Comparison of ENCODE assay signal across 8 mouse cellular contexts in the genomic region with DNA sequence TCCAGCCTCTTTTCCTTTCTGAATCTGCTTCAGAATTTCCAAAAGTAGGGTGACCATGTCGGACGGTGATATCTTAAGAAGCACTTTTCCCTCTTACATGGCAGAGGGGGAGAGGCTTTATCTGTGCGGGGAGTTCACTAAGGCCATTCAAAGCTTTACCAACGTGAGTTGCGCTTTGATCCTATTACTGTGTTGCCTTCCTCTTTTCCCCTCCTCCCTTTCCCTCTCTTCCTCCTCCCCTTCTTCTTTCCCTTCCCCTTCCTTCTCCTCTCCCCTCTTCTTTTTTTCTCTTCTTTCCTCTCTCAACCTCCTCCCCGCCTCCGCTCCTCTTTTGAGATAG. TPM values are rescaled to one million over a fixed set of nuclear protein-coding genes. Genes with fewer than 3 reads are reported as not detected.
DNase-seq lines count a peak whose midpoint lies in the region; ATAC-seq and TF ChIP-seq lines count a peak whose summit lies in the region.

No protein-coding gene starts in this region.

- H3K9ac ChIP-seq in kidney, embryonic 16.5 days (replicated peaks; ENCODE audit: low read length): peak overlapping the region; percentile 57
- H3K9ac ChIP-seq in hindbrain, postnatal 0 days (replicated peaks; ENCODE audit: low read length): peak overlapping the region; percentile 44; the same call in 1 of the 2 replicates
- peak overlapping the region; percentile 54 for H3K9ac ChIP-seq in midbrain, embryonic 15.5 days

- H3K27ac ChIP-seq in kidney, embryonic 16.5 days (ENCODE audit: low read length): no peak overlapping the region
- no peak overlapping the region for H3K27ac ChIP-seq in cortical plate, adult 2 months (ENCODE audit: insufficient read depth, low read length)
- H3K27ac ChIP-seq in hindbrain, postnatal 0 days: peak overlapping the region; percentile 2; the same call in 1 of the 2 replicates
- H3K27ac ChIP-seq in midbrain, embryonic 15.5 days: peak overlapping the region; percentile 81

- TF ChIP-seq POLR2A in cortical plate, adult 2 months (IDR thresholded peaks at IDR 0.05; ENCODE audit: extremely low read depth, insufficient read depth, low read length): no peak

- peak overlapping the region; percentile 43 for H3K4me3 ChIP-seq in kidney, embryonic 16.5 days (ENCODE audit: low read length)
- peak overlapping the region; percentile 37 for H3K4me3 ChIP-seq in cortical plate, adult 2 months (ENCODE audit: insufficient read depth, low read length)
- peak overlapping the region; percentile 35 for H3K4me3 ChIP-seq in hindbrain, postnatal 0 days (ENCODE audit: low read length)
- H3K4me3 ChIP-seq in midbrain, embryonic 15.5 days: peak overlapping the region; percentile 48

- no peaks in the 10 kb centered on the region for H3K27me3 ChIP-seq in kidney, embryonic 16.5 days (ENCODE audit: insufficient read depth, low read length)
- H3K27me3 ChIP-seq in hindbrain, postnatal 0 days (ENCODE audit: insufficient read depth, low read length): no peaks in the 10 kb centered on the region
- 0 out of 2 replicates have a peak, but pooled peaks cover 3% of the 10 kb centered on the region for H3K27me3 ChIP-seq in midbrain, embryonic 15.5 days (replicated peaks)

- no peak for DNase-seq in kidney, adult 9 months
- DNase-seq in hindbrain, postnatal 0 days (ENCODE audit: low spot score): no peak
- no peak for DNase-seq in right cerebral cortex, postnatal 10 days (ENCODE audit: low spot score in 2 of 2)
- no peak for DNase-seq in B cell, adult 2 months

- WGBS in kidney, embryonic 16.5 days: 31% methylated on average over 7 of the region's 7 CpGs
- 28% methylated on average over 7 of the region's 7 CpGs for WGBS in hindbrain, postnatal 0 days
- 27% methylated on average over 7 of the region's 7 CpGs for WGBS in midbrain, embryonic 15.5 days

- H3K9me3 ChIP-seq in kidney, embryonic 16.5 days (ENCODE audit: low read length): no peaks in the 10 kb centered on the region
- H3K9me3 ChIP-seq in hindbrain, postnatal 0 days (ENCODE audit: low read length): no peaks in the 10 kb centered on the region
- no peaks in the 10 kb centered on the region for H3K9me3 ChIP-seq in midbrain, embryonic 15.5 days

- no peak; the same call in 1 of the 2 replicates for ATAC-seq in kidney, embryonic 16.5 days (ENCODE audit: low FRiP score, low TSS enrichment)
- ATAC-seq in hindbrain, postnatal 0 days: no peak
- ATAC-seq in midbrain, embryonic 15.5 days (replicated peaks): no peak
- ATAC-seq in cerebellum, adult (ENCODE audit: insufficient number of reproducible peaks, low FRiP score, low TSS enrichment): no peak

- no peaks in the 10 kb centered on the region for H3K36me3 ChIP-seq in kidney, embryonic 16.5 days (ENCODE audit: insufficient read depth, low read length)
- no peaks in the 10 kb centered on the region for H3K36me3 ChIP-seq in hindbrain, postnatal 0 days (ENCODE audit: insufficient read depth, low read length)
- no peaks in the 10 kb centered on the region for H3K36me3 ChIP-seq in midbrain, embryonic 15.5 days (replicated peaks)

- peak overlapping the region; percentile 66 for H3K4me2 ChIP-seq in kidney, embryonic 16.5 days (replicated peaks; ENCODE audit: low read depth, low read length)
- H3K4me2 ChIP-seq in hindbrain, postnatal 0 days (ENCODE audit: low read depth, low read length): peak overlapping the region; percentile 75
- H3K4me2 ChIP-seq in midbrain, embryonic 15.5 days: peak overlapping the region; percentile 82

- TF ChIP-seq CTCF in cortical plate, adult 2 months (IDR thresholded peaks at IDR 0.05; ENCODE audit: extremely low read depth, insufficient read depth, low read length): no peak
- TF ChIP-seq CTCF in hindbrain, postnatal 0 days (IDR thresholded peaks at IDR 0.05; ENCODE audit: low read depth): no peak

- peaks cover 10% of the 10 kb centered on the region; the same call in 1 of the 2 replicates for H3K4me1 ChIP-seq in kidney, embryonic 16.5 days (ENCODE audit: insufficient read depth, low read length)
- no peaks in the 10 kb centered on the region; the same call in 1 of the 2 replicates for H3K4me1 ChIP-seq in cortical plate, adult 2 months (ENCODE audit: control insufficient read depth, insufficient read depth, low read length)
- H3K4me1 ChIP-seq in hindbrain, postnatal 0 days (ENCODE audit: insufficient read depth, low read length): peaks cover 4% of the 10 kb centered on the region; the same call in 1 of the 2 replicates
- peaks cover 18% of the 10 kb centered on the region for H3K4me1 ChIP-seq in midbrain, embryonic 15.5 days

RNA-seq across cellular contexts. Expression of gene Ttc25, which starts 0.3 kb away (rescaled TPM):
- polyA plus RNA-seq in kidney, embryonic 16.5 days (2015; fragmentation: Nextera tagmentation; extraction: Ambion mirVana): 1.0 and 1.1 TPM in 2 replicates
- polyA plus RNA-seq in cortical plate, adult 2 months (2012; rRNA removed): 1.8 and 2.0 TPM in 2 replicates
- total RNA-seq in hindbrain, postnatal 0 days (2014; rRNA removed): 1.5 and 2.4 TPM in 2 replicates
- 1.8 and 2.0 TPM in 2 replicates for polyA plus RNA-seq in hindbrain, postnatal 0 days (2015; fragmentation: Nextera tagmentation; extraction: Ambion mirVana)
- polyA plus RNA-seq in midbrain, embryonic 15.5 days (2015; fragmentation: Nextera tagmentation; extraction: Ambion mirVana): 1.8 and 2.4 TPM in 2 replicates

RNA-seq across cellular contexts. Expression of gene Acly, which starts 17.9 kb away (rescaled TPM):
- 173 and 179 TPM in 2 replicates for polyA plus RNA-seq in kidney, embryonic 16.5 days (2015; fragmentation: Nextera tagmentation; extraction: Ambion mirVana)
- polyA plus RNA-seq in cortical plate, adult 2 months (2012; rRNA removed): 87.1 and 94.6 TPM in 2 replicates
- total RNA-seq in hindbrain, postnatal 0 days (2014; rRNA removed): 229 and 235 TPM in 2 replicates
- polyA plus RNA-seq in hindbrain, postnatal 0 days (2015; fragmentation: Nextera tagmentation; extraction: Ambion mirVana): 130 and 135 TPM in 2 replicates
- 225 and 227 TPM in 2 replicates for polyA plus RNA-seq in midbrain, embryonic 15.5 days (2015; fragmentation: Nextera tagmentation; extraction: Ambion mirVana)

RNA-seq across cellular contexts. Expression of gene Cnp, which starts 29.0 kb away (rescaled TPM):
- polyA plus RNA-seq in kidney, embryonic 16.5 days (2015; fragmentation: Nextera tagmentation; extraction: Ambion mirVana): 30.1 and 33.6 TPM in 2 replicates
- 396 and 492 TPM in 2 replicates for polyA plus RNA-seq in cortical plate, adult 2 months (2012; rRNA removed)
- total RNA-seq in hindbrain, postnatal 0 days (2014; rRNA removed): 95.3 and 125 TPM in 2 replicates
- 121 and 146 TPM in 2 replicates for polyA plus RNA-seq in hindbrain, postnatal 0 days (2015; fragmentation: Nextera tagmentation; extraction: Ambion mirVana)
- 38.3 and 40.0 TPM in 2 replicates for polyA plus RNA-seq in midbrain, embryonic 15.5 days (2015; fragmentation: Nextera tagmentation; extraction: Ambion mirVana)

Comparison
In these comparisons a context has a peak if more than half of its experiments do, and no peak if none do; other contexts are left out.
1. H3K27ac ChIP-seq: peak in hindbrain, postnatal 0 days (single experiment) and midbrain, embryonic 15.5 days (single experiment); none in kidney, embryonic 16.5 days (single experiment) and cortical plate, adult 2 months (single experiment).
2. Peak in every context shown above with its lines, with median percentiles within 50 percentile points of each other: H3K4me2 ChIP-seq, H3K4me3 ChIP-seq and H3K9ac ChIP-seq.